Mouse (Mus musculus): ENCODE data around the gene Hoxa3. TPM values are rescaled to one million over a fixed set of nuclear protein-coding genes. Genes with fewer than 3 reads are reported as not detected.

The Hoxa3 gene
- polyA plus RNA-seq, 1 experiment from 2014 or later: not detected

GRCm38 (mm10) chr6:52162611-52163365, 50.3 kb downstream of the Hoxa3 start:
- Histone ChIP-seq H3K9ac (replicated peaks; ENCODE audit: low read depth, low read length) (no peak overlapping the region), H3K4me2 (ENCODE audit: low read length) (no peak overlapping the region), H3K27me3 (replicated peaks; ENCODE audit: control insufficient read depth, insufficient read depth, low read length) (peaks cover 89% of the 10 kb centered on the region), H3K27ac (ENCODE audit: low read length) (no peak overlapping the region), H3K9me3 (ENCODE audit: control insufficient read depth, low read length) (no peaks in the 10 kb centered on the region), H3K4me3 (replicated peaks; ENCODE audit: low read length) (no peak overlapping the region), H3K36me3 (ENCODE audit: control insufficient read depth, insufficient read depth) (no peaks in the 10 kb centered on the region), H3K4me1 (replicated peaks; ENCODE audit: control insufficient read depth, insufficient read depth, low read length) (peaks cover 11% of the 10 kb centered on the region)
- no peak for ATAC-seq
- under 1% methylated on average over 14 of the region's 14 CpGs for WGBS

GRCm38 (mm10) chr6:52162093-52162380, 51.1 kb downstream of the Hoxa3 start:
- Histone ChIP-seq H3K27ac (ENCODE audit: low read length) (no peak overlapping the region), H3K4me3 (replicated peaks; ENCODE audit: low read length) (no peak overlapping the region), H3K9me3 (ENCODE audit: control insufficient read depth, low read length) (no peaks in the 10 kb centered on the region), H3K27me3 (replicated peaks; ENCODE audit: control insufficient read depth, insufficient read depth, low read length) (peaks cover 89% of the 10 kb centered on the region), H3K4me2 (ENCODE audit: low read length) (no peak overlapping the region), H3K36me3 (ENCODE audit: control insufficient read depth, insufficient read depth) (no peaks in the 10 kb centered on the region), H3K9ac (replicated peaks; ENCODE audit: low read depth, low read length) (no peak overlapping the region), H3K4me1 (replicated peaks; ENCODE audit: control insufficient read depth, insufficient read depth, low read length) (peaks cover 12% of the 10 kb centered on the region)
- no peak for ATAC-seq
- 0% methylated on average over 1 of the region's 1 CpGs for WGBS

- Histone ChIP-seq H3K9ac (replicated peaks; ENCODE audit: low read depth, low read length) (no peak overlapping the region), H3K4me3 (replicated peaks; ENCODE audit: low read length) (no peak overlapping the region), H3K27me3 (replicated peaks; ENCODE audit: control insufficient read depth, insufficient read depth, low read length) (peaks cover 89% of the 10 kb centered on the region), H3K4me1 (replicated peaks; ENCODE audit: control insufficient read depth, insufficient read depth, low read length) (peaks cover 12% of the 10 kb centered on the region), H3K9me3 (ENCODE audit: control insufficient read depth, low read length) (no peaks in the 10 kb centered on the region), H3K27ac (ENCODE audit: low read length) (no peak overlapping the region), H3K36me3 (ENCODE audit: control insufficient read depth, insufficient read depth) (no peaks in the 10 kb centered on the region), H3K4me2 (ENCODE audit: low read length) (no peak overlapping the region)
- ATAC-seq: no peak
- WGBS: 1% methylated on average over 8 of the region's 8 CpGs
Observed at GRCm38 (mm10) chr6:52161336-52162092, 51.6 kb downstream of the Hoxa3 start.

- Histone ChIP-seq H3K4me3 (replicated peaks; ENCODE audit: low read length) (no peak overlapping the region), H3K27ac (ENCODE audit: low read length) (no peak overlapping the region), H3K4me2 (ENCODE audit: low read length) (no peak overlapping the region), H3K27me3 (replicated peaks; ENCODE audit: control insufficient read depth, insufficient read depth, low read length) (peaks cover 89% of the 10 kb centered on the region), H3K9me3 (ENCODE audit: control insufficient read depth, low read length) (no peaks in the 10 kb centered on the region), H3K36me3 (ENCODE audit: control insufficient read depth, insufficient read depth) (no peaks in the 10 kb centered on the region), H3K9ac (replicated peaks; ENCODE audit: low read depth, low read length) (no peak overlapping the region), H3K4me1 (replicated peaks; ENCODE audit: control insufficient read depth, insufficient read depth, low read length) (peaks cover 12% of the 10 kb centered on the region)
- no peak for ATAC-seq
- under 1% methylated on average over 30 of the region's 30 CpGs for WGBS
Observed at GRCm38 (mm10) chr6:52160511-52161335, 52.4 kb downstream of the Hoxa3 start.

- Histone ChIP-seq H3K27me3 (replicated peaks; ENCODE audit: control insufficient read depth, insufficient read depth, low read length) (peaks cover 88% of the 10 kb centered on the region), H3K9me3 (ENCODE audit: control insufficient read depth, low read length) (no peaks in the 10 kb centered on the region), H3K4me2 (ENCODE audit: low read length) (no peak overlapping the region), H3K4me3 (replicated peaks; ENCODE audit: low read length) (no peak overlapping the region), H3K9ac (replicated peaks; ENCODE audit: low read depth, low read length) (no peak overlapping the region), H3K36me3 (ENCODE audit: control insufficient read depth, insufficient read depth) (no peaks in the 10 kb centered on the region), H3K4me1 (replicated peaks; ENCODE audit: control insufficient read depth, insufficient read depth, low read length) (peaks cover 12% of the 10 kb centered on the region), H3K27ac (ENCODE audit: low read length) (no peak overlapping the region)
- 2% methylated on average over 7 of the region's 9 CpGs for WGBS
- no peak for ATAC-seq
Observed at GRCm38 (mm10) chr6:52159979-52160378, 53.2 kb downstream of the Hoxa3 start.

GRCm38 (mm10) chr6:52159164-52159761, 53.9 kb downstream of the Hoxa3 start:
- no peak overlapping the region for H3K9ac ChIP-seq (replicated peaks; ENCODE audit: low read depth, low read length)
- H3K36me3 ChIP-seq (ENCODE audit: control insufficient read depth, insufficient read depth): no peaks in the 10 kb centered on the region
- ATAC-seq: no peak
- H3K4me2 ChIP-seq (ENCODE audit: low read length): no peak overlapping the region; the same call in 1 of the 2 replicates
- H3K9me3 ChIP-seq (ENCODE audit: control insufficient read depth, low read length): no peaks in the 10 kb centered on the region
- peaks cover 90% of the 10 kb centered on the region for H3K27me3 ChIP-seq (replicated peaks; ENCODE audit: control insufficient read depth, insufficient read depth, low read length)
- 3% methylated on average over 12 of the region's 12 CpGs for WGBS
- no peak overlapping the region for H3K27ac ChIP-seq (ENCODE audit: low read length)
- H3K4me1 ChIP-seq (replicated peaks; ENCODE audit: control insufficient read depth, insufficient read depth, low read length): peaks cover 12% of the 10 kb centered on the region
- no peak overlapping the region for H3K4me3 ChIP-seq (replicated peaks; ENCODE audit: low read length)

- peaks cover 12% of the 10 kb centered on the region for H3K4me1 ChIP-seq (replicated peaks; ENCODE audit: control insufficient read depth, insufficient read depth, low read length)
- no peaks in the 10 kb centered on the region for H3K36me3 ChIP-seq (ENCODE audit: control insufficient read depth, insufficient read depth)
- H3K4me2 ChIP-seq (ENCODE audit: low read length): peak within 1 kb of the TSS; percentile 56
- H3K4me3 ChIP-seq (replicated peaks; ENCODE audit: low read length): peak within 1 kb of the TSS; percentile 37
- peaks cover 90% of the 10 kb centered on the region for H3K27me3 ChIP-seq (replicated peaks; ENCODE audit: control insufficient read depth, insufficient read depth, low read length)
- WGBS: under 1% methylated on average over 55 of the region's 55 CpGs
- no peak within 1 kb of the TSS for H3K27ac ChIP-seq (ENCODE audit: low read length)
- no peaks in the 10 kb centered on the region for H3K9me3 ChIP-seq (ENCODE audit: control insufficient read depth, low read length)
- H3K9ac ChIP-seq (replicated peaks; ENCODE audit: low read depth, low read length): no peak within 1 kb of the TSS
- ATAC-seq: peak; percentile 76
Observed at GRCm38 (mm10) chr6:52158276-52159051, 54.7 kb downstream of the Hoxa3 start, which contains the start of gene Hoxa1. Gene Hoxa1, minus strand, starts transcription at chr6:52158317.

GRCm38 (mm10) chr6:52157466-52158275, 55.5 kb downstream of the Hoxa3 start:
- 1% methylated on average over 32 of the region's 32 CpGs for WGBS
- H3K4me3 ChIP-seq (replicated peaks; ENCODE audit: low read length): peak overlapping the region; percentile 37
- no peak overlapping the region for H3K27ac ChIP-seq (ENCODE audit: low read length)
- 0 out of 2 replicates have a peak, but pooled peaks have one; percentile 4 for ATAC-seq
- H3K4me1 ChIP-seq (replicated peaks; ENCODE audit: control insufficient read depth, insufficient read depth, low read length): peaks cover 12% of the 10 kb centered on the region
- peaks cover 90% of the 10 kb centered on the region for H3K27me3 ChIP-seq (replicated peaks; ENCODE audit: control insufficient read depth, insufficient read depth, low read length)
- H3K9ac ChIP-seq (replicated peaks; ENCODE audit: low read depth, low read length): no peak overlapping the region
- no peaks in the 10 kb centered on the region for H3K36me3 ChIP-seq (ENCODE audit: control insufficient read depth, insufficient read depth)
- no peaks in the 10 kb centered on the region for H3K9me3 ChIP-seq (ENCODE audit: control insufficient read depth, low read length)
- H3K4me2 ChIP-seq (ENCODE audit: low read length): peak overlapping the region; percentile 56
